Mouse (Mus musculus): ENCODE measurements around the gene Arnt2.

The Arnt2 gene

DNA sequence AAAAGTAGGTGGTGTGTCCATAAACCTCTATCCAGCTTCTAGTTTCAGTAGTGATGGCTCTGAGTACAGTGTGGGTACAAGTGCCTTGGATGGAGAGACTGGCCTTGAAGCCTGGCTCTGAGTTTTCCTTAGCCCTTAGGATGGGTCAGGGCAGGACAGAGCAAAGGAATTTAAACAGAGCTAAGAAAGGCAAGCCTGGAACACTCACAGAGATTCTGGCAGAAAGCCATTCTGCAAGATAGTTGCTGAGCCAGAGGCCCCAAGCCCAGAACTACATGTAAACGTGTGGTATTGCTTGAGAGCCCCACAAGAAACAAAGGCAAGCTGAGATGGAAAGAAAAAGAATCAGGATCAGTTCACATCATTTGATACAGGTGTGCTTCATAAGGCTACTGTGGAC lies 70.8 kb downstream of the Arnt2 start:
- no peak for DNase-seq

GRCm38 (mm10) chr7:84337768-84338167 lies 72.2 kb downstream of the Arnt2 start:
- no peak for DNase-seq

- no peak for DNase-seq
These were observed 73.1 kb downstream of the Arnt2 start for GRCm38 (mm10) chr7:84336907-84337306.

- DNase-seq, result no peak
These were observed 73.4 kb downstream of the Arnt2 start for GRCm38 (mm10) chr7:84336580-84336886.

- no peak for DNase-seq
These were observed 74.0 kb downstream of the Arnt2 start for GRCm38 (mm10) chr7:84335766-84336579.

DNA sequence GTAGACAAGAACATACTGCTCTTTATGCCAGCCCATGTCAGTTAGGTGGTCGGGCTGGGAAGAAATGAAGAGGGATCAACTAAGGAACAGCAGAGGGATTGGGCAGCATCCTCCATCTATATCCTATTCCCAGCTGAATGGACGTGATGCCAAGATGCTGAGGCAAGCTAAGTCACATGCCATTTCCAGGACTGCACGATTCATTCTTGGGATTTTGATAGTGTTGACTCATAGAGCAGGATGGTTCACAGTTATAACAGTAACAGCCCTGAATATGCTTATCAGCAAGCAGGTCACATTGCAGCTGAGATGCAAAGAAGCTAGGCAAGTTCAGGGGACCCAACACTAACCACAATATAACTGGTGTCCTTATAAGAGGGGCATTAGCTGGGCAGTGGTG lies 76.0 kb downstream of the Arnt2 start:
- DNase-seq, result no peak

DNA sequence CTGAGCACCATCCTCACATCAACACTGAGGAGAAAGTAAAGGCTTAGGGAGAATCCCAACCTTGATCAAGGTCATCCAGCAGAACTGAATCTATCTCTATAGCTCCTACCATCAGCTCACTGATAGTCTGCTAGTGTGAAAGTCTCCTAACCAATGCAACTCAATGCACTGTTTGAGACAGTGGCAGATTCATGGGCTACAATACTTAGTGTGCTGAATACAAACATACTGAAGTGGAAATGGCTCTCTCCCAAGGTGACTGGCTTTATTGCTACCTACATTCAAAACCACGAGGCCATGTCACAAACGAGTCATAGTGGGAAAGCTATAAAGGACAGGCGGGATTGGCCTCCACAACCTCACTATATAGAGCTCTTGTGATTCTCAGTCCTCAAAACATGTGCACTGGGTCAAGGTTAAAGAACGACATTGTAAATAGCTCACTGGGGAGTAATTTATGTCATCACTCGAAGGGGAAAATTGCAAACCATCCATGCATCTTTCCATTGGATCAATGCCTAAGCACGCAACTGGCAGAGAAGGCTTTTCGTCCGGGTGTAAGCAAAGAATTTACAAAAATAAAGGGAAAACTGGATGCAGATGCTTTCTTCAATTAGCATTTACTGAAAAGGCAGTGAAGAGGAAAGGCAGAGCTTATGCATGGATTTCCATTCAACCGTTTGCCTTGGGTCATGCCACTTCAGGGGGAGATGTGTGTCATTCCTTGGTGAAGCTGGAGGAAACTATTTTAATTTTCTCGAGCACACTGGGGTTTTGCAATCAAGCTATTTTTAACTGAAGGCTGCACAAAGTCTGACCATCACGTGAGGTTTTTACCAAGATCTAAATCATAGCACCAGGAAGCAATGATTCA lies 77.4 kb downstream of the Arnt2 start:
- DNase-seq, result no peak

DNA sequence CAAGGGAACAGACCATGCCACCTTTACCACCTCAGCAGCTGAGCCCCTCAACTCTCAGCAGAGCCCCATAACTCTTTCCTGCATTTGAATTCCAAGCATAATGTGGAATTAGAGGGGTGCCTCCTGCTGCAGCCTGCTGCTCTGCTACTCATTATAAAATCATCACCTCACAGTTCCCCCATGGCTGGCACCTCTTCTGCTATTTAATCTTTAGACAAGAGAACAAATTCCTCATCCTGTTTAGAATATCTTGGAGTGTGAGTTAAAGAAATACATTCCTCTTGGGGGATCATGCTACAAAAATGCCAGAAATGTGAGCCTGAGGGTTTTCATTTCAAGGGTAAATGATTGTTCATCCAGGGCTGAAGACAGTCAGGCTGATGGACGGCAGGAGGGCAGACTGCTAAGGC lies 80.8 kb downstream of the Arnt2 start:
- no peak for DNase-seq

- peak; percentile 20 for DNase-seq
These were observed 81.2 kb downstream of the Arnt2 start for GRCm38 (mm10) chr7:84328770-84329169.

DNA sequence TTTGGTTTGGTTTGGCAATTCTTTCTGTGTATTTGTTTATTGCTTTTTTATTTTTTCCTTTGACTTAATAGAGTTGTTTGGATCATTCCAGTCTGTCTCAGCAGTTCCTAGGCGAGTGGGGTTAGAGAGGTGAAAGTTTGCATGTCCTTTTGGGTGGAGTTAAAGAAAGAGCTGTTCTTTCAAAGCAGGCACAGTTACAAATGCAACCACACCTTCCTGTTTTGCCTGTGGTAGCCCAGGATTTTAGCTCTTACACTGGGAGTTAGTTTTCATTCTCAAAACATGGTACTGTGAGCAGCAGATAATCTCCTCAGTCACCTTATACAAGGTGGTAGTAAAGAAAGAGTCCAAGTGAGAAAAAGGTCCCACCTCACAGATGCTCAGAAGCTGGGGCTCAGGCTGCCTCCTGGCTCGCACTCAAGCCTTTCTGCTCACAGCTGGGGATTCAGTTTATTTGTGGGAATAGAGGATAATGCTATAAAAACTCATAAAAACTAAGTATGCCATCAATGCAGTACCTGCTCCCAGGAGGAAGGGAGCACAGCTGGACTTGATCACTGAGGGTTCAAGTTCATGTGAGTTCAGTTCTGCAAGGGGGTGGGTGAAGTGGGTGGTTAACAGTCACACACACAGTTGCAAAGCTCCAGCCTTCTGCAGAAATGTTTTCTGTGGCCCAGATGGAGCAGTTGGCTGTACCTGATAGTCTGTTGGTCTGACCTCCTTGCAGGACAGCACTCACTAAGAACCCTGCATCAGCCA lies 84.2 kb downstream of the Arnt2 start:
- DNase-seq, result no peak

GRCm38 (mm10) chr7:84321542-84321941 lies 88.4 kb downstream of the Arnt2 start:
- no peak for DNase-seq

DNA sequence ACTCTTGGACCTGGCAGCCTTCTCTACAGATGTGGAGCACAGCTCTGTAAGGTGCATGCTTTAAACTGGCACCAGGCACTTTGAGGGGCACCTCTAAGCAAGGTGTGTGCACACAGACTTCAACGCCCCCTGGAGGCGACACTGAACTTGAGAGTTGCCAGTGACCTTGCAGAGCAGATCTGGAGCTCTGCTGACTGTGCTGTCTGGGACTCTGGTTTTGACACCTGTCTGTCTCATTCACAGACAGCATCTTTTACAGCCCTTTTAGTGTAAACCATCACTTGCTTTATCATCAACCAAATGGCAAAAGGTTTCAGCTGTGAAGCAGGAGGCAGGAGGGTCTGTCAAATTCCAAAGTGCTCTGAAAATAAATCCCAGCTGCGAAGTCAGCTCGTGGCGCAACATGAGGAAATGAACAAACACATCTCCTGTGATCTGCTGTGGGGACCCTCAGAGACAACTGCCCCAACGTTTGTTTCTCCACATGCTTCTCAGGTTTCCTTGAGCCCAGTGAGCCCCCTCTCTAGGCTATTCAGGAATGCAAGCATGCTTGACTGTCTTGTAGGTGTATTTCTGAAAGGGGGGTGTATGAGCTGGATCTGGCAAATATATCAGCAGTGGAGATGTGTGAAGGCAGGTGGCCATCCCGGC lies 94.5 kb downstream of the Arnt2 start:
- peak; percentile 20 for DNase-seq

GRCm38 (mm10) chr7:84314742-84315141 lies 95.2 kb downstream of the Arnt2 start:
- DNase-seq, result no peak

DNA sequence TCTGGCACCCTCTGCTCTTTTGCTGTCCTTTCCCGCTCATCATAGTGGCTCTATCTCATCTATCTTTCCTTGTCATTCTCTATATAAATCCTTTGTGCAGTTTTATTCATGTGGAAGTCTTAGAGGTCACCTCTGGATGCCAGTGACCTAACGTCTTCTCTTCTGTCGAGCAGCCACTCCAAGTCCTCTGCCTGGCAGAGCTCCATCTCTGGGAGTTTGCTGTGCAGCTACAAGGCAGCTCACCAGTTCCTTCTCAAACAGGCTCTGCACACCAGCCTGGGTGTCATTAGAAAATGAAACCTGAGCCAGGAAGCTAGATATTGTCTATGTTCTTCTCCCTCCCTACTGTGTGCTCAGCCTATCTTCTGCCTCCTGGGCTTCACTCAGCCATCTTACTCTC lies 98.4 kb downstream of the Arnt2 start:
- DNase-seq, result no peak

DNA sequence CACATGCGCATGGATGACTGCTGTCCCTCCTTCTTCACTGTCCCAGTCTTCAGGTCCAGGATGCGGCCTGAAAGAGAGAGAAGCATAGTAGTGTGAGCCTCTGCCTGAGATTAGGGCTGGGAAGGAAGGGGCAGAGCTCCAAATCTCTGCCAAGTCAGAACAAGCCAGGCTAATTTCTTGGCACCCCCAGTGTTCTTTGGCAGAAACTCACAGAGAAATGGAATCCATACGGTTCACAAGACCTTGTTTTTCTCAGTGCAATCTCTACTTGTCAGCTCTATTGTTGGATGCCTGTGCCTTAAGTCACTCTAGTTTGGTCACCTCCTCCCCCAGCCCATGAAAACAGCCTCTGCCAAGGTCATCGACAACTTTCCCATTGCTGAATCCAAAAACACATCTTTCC lies 99.1 kb downstream of the Arnt2 start:
- no peak for DNase-seq

DNA sequence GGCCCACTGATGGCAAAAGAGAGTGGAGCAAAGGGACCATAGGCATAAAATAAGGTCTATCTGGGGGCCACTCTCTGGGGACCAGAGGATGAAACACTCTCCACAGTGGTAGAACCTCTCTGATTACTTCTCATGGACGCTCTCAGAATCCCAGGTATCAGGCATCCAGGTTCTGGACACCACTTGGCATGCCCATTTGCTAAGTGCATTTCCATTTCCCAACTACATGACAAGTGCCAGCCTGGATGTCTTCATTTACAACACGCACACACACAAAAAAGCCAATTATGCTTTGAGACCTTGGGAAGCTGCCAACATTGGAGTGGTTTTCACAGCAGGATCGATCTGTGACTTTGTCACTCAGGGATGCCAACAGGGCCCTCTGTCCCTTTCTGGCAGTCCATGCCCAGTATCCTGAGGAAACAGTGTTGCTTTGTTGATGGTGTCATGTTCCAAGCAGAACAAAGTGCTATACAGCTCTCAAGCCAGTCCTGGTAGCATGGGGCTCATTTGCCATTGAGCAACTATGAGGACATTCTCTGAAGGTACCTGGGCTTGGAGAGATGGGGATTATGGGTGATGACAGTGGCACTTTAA lies 102.5 kb downstream of the Arnt2 start:
- no peak for DNase-seq

DNA sequence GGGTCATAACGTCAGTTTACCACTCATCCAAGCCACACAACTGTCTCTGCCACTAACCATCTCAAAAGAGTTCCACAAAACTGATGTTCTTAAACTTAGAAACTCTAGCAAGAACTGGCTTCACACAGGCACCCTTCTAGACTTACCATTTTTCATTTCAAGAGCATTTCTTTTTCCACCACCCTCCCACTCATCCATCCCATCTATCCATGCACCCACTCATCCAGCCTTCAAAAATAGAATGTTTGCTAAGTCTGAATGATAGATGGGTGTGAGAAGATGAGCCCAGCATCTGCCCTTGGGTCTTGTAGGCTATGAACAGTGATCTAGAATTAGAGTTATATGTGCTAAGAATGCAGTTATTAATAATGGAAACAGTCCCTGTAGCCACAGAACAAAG lies 109.7 kb downstream of the Arnt2 start:
- DNase-seq, result no peak

- DNase-seq, result no peak
These were observed 110.4 kb downstream of the Arnt2 start for GRCm38 (mm10) chr7:84299601-84300000.

DNA sequence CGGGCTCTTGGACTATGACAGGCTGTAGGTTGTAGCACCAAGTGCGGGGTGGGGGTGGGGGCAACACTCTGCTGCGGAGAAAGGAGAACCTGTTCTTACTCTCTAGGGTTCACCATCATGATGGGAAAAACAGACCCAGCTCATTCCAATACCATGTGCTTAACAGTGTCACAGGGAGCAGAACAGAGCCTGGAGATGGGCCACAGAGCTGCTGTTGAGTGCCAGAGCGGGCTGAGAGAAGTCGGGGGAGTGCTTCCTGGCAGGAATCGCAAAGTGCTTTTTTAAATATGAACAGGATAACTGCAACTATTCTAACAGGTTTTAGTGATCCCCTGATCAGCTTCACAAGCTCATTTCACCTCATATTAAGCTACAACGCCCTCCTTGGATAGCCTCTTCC lies 116.9 kb downstream of the Arnt2 start:
- DNase-seq, result no peak

- no peak for DNase-seq
These were observed 122.8 kb downstream of the Arnt2 start for GRCm38 (mm10) chr7:84287226-84287587.

DNA sequence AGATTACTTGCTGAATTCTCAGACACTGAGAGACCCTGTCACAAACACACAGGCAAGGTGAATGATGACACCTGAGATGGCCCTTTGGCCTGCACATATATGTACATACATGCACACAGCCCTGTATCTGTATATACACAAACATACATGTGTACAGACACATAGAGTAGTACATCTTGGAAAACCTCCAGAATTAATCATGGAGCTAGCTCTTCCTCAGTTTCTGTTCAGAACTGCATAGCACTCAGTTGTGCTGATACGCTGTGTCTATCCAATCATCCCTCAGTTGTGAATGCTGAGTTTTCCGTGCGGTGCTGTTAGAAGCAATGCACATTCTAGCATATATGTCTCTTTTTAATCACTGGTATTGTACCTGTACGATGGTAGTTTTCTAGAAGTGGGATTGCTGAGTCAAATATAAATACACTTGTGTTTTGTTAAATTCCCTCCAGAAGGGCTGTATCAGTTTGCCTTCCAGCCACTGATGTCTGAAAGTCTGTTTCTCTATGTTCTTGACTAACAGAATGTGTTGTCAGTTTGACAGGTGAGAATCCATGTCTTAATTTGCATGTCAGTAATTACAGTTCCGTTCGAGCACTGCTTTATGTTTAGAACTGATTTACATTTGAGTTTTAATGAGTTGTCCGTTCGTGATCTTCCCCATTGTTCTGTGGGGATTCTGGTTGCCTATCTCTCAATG lies 123.3 kb downstream of the Arnt2 start:
- DNase-seq, result no peak

DNA sequence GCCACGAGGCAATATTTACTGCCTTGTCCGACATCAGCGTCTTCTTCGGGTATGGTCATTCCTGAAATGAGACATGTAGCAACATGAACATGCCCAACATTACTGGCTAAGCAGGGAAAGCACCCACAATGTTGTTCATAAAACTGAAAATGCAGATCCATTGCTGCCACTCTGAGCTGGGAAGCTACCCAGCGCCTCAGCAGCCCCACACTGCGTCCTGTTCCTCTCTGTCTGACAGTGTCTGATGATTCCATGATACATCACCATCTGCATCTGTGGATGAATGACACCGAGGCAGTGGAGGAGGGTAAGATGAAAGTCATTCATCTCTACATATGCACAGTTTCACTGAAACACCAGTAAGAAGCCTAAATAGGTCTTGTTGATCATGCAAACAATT lies 124.2 kb downstream of the Arnt2 start:
- DNase-seq, result no peak
